ENCODE assay signal across 16 mouse cellular contexts in genomic region chr19:26308477-26309135, GRCm38 (mm10).
DNase-seq lines count a peak whose midpoint lies in the region; ATAC-seq and TF ChIP-seq lines count a peak whose summit lies in the region.
"Had no signal": no experiment of that assay in that cellular context is flagged by ENCODE, and none has a peak within 500 bp of the region (broad histone marks: within the 10 kb centered on the region; RNA-seq: fewer than 3 reads in every experiment).

No protein-coding gene starts in this region.

- no peak overlapping the region for H3K9ac ChIP-seq in hindbrain, embryonic 12.5 days
- H3K9ac ChIP-seq: heart, embryonic 13.5 days; lung, embryonic 15.5 days had no signal

- no peak overlapping the region for H3K4me2 ChIP-seq in hindbrain, embryonic 12.5 days (replicated peaks)
- H3K4me2 ChIP-seq: heart, embryonic 13.5 days; liver, embryonic 11.5 days; lung, embryonic 15.5 days had no signal

- ATAC-seq in hindbrain, embryonic 12.5 days (ENCODE audit: low FRiP score) = no peak
- no peak for ATAC-seq in erythroblast, adult 5-6 weeks (replicated peaks; ENCODE audit: low FRiP score, poor library complexity, severe bottlenecking)
- ATAC-seq: inflammation-experienced regulatory T-cells, adult 6 months; midbrain, embryonic 16.5 days had no signal

- no peak for TF ChIP-seq CTCF in left cerebral cortex, adult 2 months (IDR thresholded peaks at IDR 0.05)

- H3K27ac ChIP-seq in left cerebral cortex, adult 2 months = 0 out of 2 replicates have a peak overlapping the region, but pooled peaks have one; percentile 7
- no peak overlapping the region for H3K27ac ChIP-seq in hindbrain, embryonic 12.5 days
- H3K27ac ChIP-seq: heart, embryonic 13.5 days; lung, embryonic 15.5 days had no signal

- WGBS in hindbrain, embryonic 12.5 days = 81% methylated on average over 1 of the region's 1 CpGs

- H3K27me3 ChIP-seq in hindbrain, embryonic 12.5 days = no peaks in the 10 kb centered on the region
- H3K27me3 ChIP-seq: heart, embryonic 13.5 days; lung, embryonic 15.5 days; megakaryocyte, embryonic 14.5 days had no signal

- no peak overlapping the region for H3K4me3 ChIP-seq in left cerebral cortex, adult 2 months
- H3K4me3 ChIP-seq in hindbrain, embryonic 12.5 days = no peak overlapping the region
- H3K4me3 ChIP-seq: heart, embryonic 13.5 days; lung, embryonic 15.5 days; megakaryocyte, embryonic 14.5 days had no signal

- H3K9me3 ChIP-seq in hindbrain, embryonic 12.5 days (replicated peaks) = no peaks in the 10 kb centered on the region
- H3K9me3 ChIP-seq: heart, embryonic 13.5 days; lung, embryonic 15.5 days; megakaryocyte, embryonic 14.5 days had no signal

- peak; percentile 17 for DNase-seq in layer of hippocampus, adult 11-12 months (ENCODE audit: low spot score)
- DNase-seq in layer of hippocampus, postnatal 36 days = no peak
- DNase-seq in frontal cortex, postnatal 10 days (ENCODE audit: low spot score in 2 of 2) = peak; percentile 13 to 64
- peak in 1 of 2 experiments; percentile 28 for DNase-seq in left cerebral cortex, adult 2 months (ENCODE audit: extremely low spot score in 1 of 2, low spot score in 2 of 2)
- peak; percentile 32 to 43 for DNase-seq in right cerebral cortex, postnatal 36 days (ENCODE audit: low spot score in 2 of 2)
- DNase-seq in lung, postnatal 10 days = no peak
- DNase-seq: cerebellum, adult 11-12 months; gastrocnemius, postnatal 36 days had no signal

- intact Hi-C loops in left cerebral cortex, adult 2 months (cut with DNase I) = loop anchor here (5.0 kb wide), 1 partner anchor 46 kb away; no protein-coding TSS in a partner anchor

- no peaks in the 10 kb centered on the region for H3K4me1 ChIP-seq in hindbrain, embryonic 12.5 days
- H3K4me1 ChIP-seq: heart, embryonic 13.5 days; lung, embryonic 15.5 days; megakaryocyte, embryonic 14.5 days had no signal

- H3K36me3 ChIP-seq in hindbrain, embryonic 12.5 days = no peaks in the 10 kb centered on the region
- H3K36me3 ChIP-seq: heart, embryonic 13.5 days; lung, embryonic 15.5 days had no signal

Comparison
In these comparisons a context has a peak if more than half of its experiments do, and no peak if none do; other contexts are left out.
1. DNase-seq: peak in layer of hippocampus, adult 11-12 months (single experiment), frontal cortex, postnatal 10 days (2 of 2) and right cerebral cortex, postnatal 36 days (2 of 2); none in layer of hippocampus, postnatal 36 days (0 of 2) and lung, postnatal 10 days (single experiment).